Mouse (Mus musculus) T-cell, adult 2 months (primary cell): ENCODE measurements around the gene Foxred2.

Source experiments
- DNase-seq: peaks from one replicate; pipeline ENCODE4 v3.0.0; 2022; ENCODE audit warnings: low spot score

Gene Foxred2

GRCm38 (mm10) chr15:77945711-77946110, 10.8 kb downstream of the Foxred2 start:
- DNase-seq, result no peak

- no peak for DNase-seq
Observed at GRCm38 (mm10) chr15:77941563-77941962, 15.0 kb downstream of the Foxred2 start.

GRCm38 (mm10) chr15:77938516-77938915, 18.0 kb downstream of the Foxred2 start:
- no peak for DNase-seq

GRCm38 (mm10) chr15:77935673-77936375, 20.7 kb downstream of the Foxred2 start:
- no peak for DNase-seq

GRCm38 (mm10) chr15:77934968-77935367, 21.6 kb downstream of the Foxred2 start:
- DNase-seq, result no peak

GRCm38 (mm10) chr15:77934326-77934725, 22.2 kb downstream of the Foxred2 start:
- DNase-seq, result no peak

- peak; percentile 83 for DNase-seq
Observed at GRCm38 (mm10) chr15:77933770-77934169, 22.8 kb downstream of the Foxred2 start.

- no peak for DNase-seq
Observed at GRCm38 (mm10) chr15:77933222-77933621, 23.3 kb downstream of the Foxred2 start.

GRCm38 (mm10) chr15:77931689-77932016, 24.9 kb downstream of the Foxred2 start:
- no peak for DNase-seq

- no peak for DNase-seq
Observed at GRCm38 (mm10) chr15:77930986-77931688, 25.4 kb downstream of the Foxred2 start.

GRCm38 (mm10) chr15:77929804-77930203, 26.7 kb downstream of the Foxred2 start:
- no peak for DNase-seq

- peak; percentile 98 for DNase-seq
Observed at GRCm38 (mm10) chr15:77928673-77929331, 27.7 kb downstream of the Foxred2 start, which contains the start of gene Txn2. Txn2 (minus strand) TSS chr15:77929006.

GRCm38 (mm10) chr15:77928091-77928490, 28.4 kb downstream of the Foxred2 start:
- DNase-seq, result no peak

- DNase-seq, result no peak
Observed at GRCm38 (mm10) chr15:77926921-77927320, 29.6 kb downstream of the Foxred2 start.

- DNase-seq, result no peak
Observed at GRCm38 (mm10) chr15:77925195-77925594, 31.3 kb downstream of the Foxred2 start.

- no peak for DNase-seq
Observed at GRCm38 (mm10) chr15:77923267-77924035, 33.1 kb downstream of the Foxred2 start.

- no peak for DNase-seq
Observed at GRCm38 (mm10) chr15:77922710-77923109, 33.8 kb downstream of the Foxred2 start.

- DNase-seq, result no peak
Observed at GRCm38 (mm10) chr15:77921636-77922035, 34.9 kb downstream of the Foxred2 start.

GRCm38 (mm10) chr15:77920511-77921462, 35.7 kb downstream of the Foxred2 start:
- DNase-seq, result no peak

GRCm38 (mm10) chr15:77919441-77919840, 37.1 kb downstream of the Foxred2 start:
- DNase-seq, result no peak
